Mouse (Mus musculus): Measurements from ENCODE around the gene Mylpf.

DNA sequence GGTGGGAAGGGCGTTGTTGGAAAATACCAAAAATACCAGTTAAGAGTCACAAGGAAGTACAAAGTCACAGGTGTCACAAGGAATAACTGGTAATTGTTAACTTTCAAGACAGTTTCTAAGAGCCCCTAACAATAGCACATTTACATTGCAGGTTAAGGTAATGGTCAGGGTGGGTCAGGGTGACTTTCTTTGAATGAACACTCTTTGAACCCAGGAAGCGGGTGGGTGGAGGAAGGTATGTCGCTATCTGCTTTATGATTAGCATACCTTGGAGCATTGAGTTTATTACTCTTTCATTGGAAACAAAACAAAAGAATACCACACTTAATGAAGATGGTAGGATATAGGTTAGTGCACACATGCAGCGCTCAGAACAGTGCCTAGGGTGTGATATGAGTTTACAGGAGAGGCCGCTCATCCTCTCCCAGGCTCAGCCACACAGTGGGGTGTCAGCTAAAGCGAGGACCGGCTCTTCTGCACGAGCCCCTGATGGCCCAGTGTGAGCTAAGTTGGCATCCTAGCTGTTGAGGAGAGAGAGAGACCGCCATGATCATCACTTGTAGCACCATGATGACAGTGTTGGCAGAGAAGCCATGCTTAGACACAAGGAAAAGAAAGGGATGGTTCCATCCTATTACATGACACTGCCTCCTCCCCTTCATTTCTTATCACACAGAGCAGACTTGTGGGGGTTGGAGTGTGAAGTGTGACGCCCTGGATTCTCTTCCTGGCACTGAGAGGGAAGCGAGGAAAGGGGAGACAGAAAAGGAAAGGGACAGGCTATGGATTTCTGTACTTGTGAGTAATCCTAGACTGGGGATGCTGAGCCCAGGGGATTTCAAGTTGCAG lies 16.7 kb downstream of the Mylpf start:
- TF ChIP-seq CTCF (conservative IDR thresholded peaks at IDR 0.05; ENCODE audit: insufficient read depth, insufficient read length, low read depth, low read length) (no peak), POLR2A (IDR thresholded peaks at IDR 0.05; ENCODE audit: low read depth, low read length) (no peak)
